Mouse (Mus musculus) fat pad, adult 2 months (tissue): ENCODE measurements around the gene 4930404H24Rik.

Experiments
- DNase-seq: peaks from one replicate; pipeline ENCODE4 v3.0.0-alpha.2; 2011; ENCODE audit warnings: low read depth, low spot score; ENCODE audit errors: extremely low read depth

Gene 4930404H24Rik

GRCm38 (mm10) chr2:153529931-153530766, 37.6 kb downstream of the 4930404H24Rik start, which contains the start of gene Nol4l:
Gene Nol4l (minus strand): TSS chr2:153529971.
- DNase-seq, result no peak

GRCm38 (mm10) chr2:153530948-153531347, 38.4 kb downstream of the 4930404H24Rik start:
- no peak for DNase-seq

GRCm38 (mm10) chr2:153533981-153534380, 41.4 kb downstream of the 4930404H24Rik start:
- DNase-seq, result no peak

GRCm38 (mm10) chr2:153538898-153539297, 46.3 kb downstream of the 4930404H24Rik start:
- DNase-seq, result no peak

- no peak for DNase-seq
These were observed 50.5 kb downstream of the 4930404H24Rik start for GRCm38 (mm10) chr2:153542936-153543668.
